ENCODE assay signal across 15 mouse cellular contexts in genomic region chr2:33220674-33221338, GRCm38 (mm10). TPM values are rescaled to one million over a fixed set of nuclear protein-coding genes. Genes with fewer than 3 reads are reported as not detected.
A peak's percentile ranks its signal among the peaks of the same experiment; 100 is the strongest.
DNase-seq lines count a peak whose midpoint lies in the region; ATAC-seq and TF ChIP-seq lines count a peak whose summit lies in the region.
"Had no signal": no experiment of that assay in that cellular context is flagged by ENCODE, and none has a peak within 500 bp of the region (broad histone marks: within the 10 kb centered on the region; RNA-seq: fewer than 3 reads in every experiment).

No protein-coding gene starts in this region.

- no peaks in the 10 kb centered on the region for H3K27me3 ChIP-seq in heart, embryonic 10.5 days (ENCODE audit: insufficient read depth, poor library complexity, severe bottlenecking)
- H3K27me3 ChIP-seq in limb, embryonic 15.5 days: no peaks in the 10 kb centered on the region
- H3K27me3 ChIP-seq in cerebellum, adult 2 months (ENCODE audit: control insufficient read depth, insufficient read depth, low read length): no peaks in the 10 kb centered on the region
- H3K27me3 ChIP-seq in neural tube, embryonic 15.5 days (replicated peaks): no peaks in the 10 kb centered on the region

- TF ChIP-seq CTCF in embryonic fibroblast, embryonic 13.5 days (IDR thresholded peaks at IDR 0.05; ENCODE audit: borderline replicate concordance, insufficient read depth, low read length): no peak
- TF ChIP-seq CTCF in cerebellum, adult 2 months (IDR thresholded peaks at IDR 0.05; ENCODE audit: borderline replicate concordance, insufficient read depth, low read depth, low read length): no peak

- no peaks in the 10 kb centered on the region for H3K9me3 ChIP-seq in heart, embryonic 10.5 days
- no peaks in the 10 kb centered on the region for H3K9me3 ChIP-seq in limb, embryonic 15.5 days
- no peaks in the 10 kb centered on the region for H3K9me3 ChIP-seq in neural tube, embryonic 15.5 days (replicated peaks)

- peaks cover 45% of the 10 kb centered on the region for H3K36me3 ChIP-seq in heart, embryonic 10.5 days
- peaks cover 18% of the 10 kb centered on the region for H3K36me3 ChIP-seq in limb, embryonic 15.5 days
- no peaks in the 10 kb centered on the region for H3K36me3 ChIP-seq in neural tube, embryonic 15.5 days

- peaks cover 73% of the 10 kb centered on the region for H3K4me1 ChIP-seq in heart, embryonic 10.5 days
- peaks cover 26% of the 10 kb centered on the region for H3K4me1 ChIP-seq in embryonic fibroblast, embryonic 13.5 days (ENCODE audit: control insufficient read depth, insufficient read depth, low read length)
- H3K4me1 ChIP-seq in limb, embryonic 15.5 days: peaks cover 64% of the 10 kb centered on the region
- H3K4me1 ChIP-seq in cerebellum, adult 2 months (ENCODE audit: control insufficient read depth, insufficient read depth, low read length): peaks cover 33% of the 10 kb centered on the region
- H3K4me1 ChIP-seq in neural tube, embryonic 15.5 days: peaks cover 39% of the 10 kb centered on the region

- no peak overlapping the region for H3K9ac ChIP-seq in limb, embryonic 15.5 days
- no peak overlapping the region for H3K9ac ChIP-seq in neural tube, embryonic 15.5 days (replicated peaks)
- H3K9ac ChIP-seq: forebrain, postnatal 0 days had no signal

- no peak for DNase-seq in heart, embryonic 10.5 days (ENCODE audit: low spot score)
- no peak for DNase-seq in heart, postnatal 36 days
- DNase-seq in kidney, postnatal 10 days: peak; percentile 67
- no peak for DNase-seq in cerebellum, adult 2 months
- DNase-seq in layer of hippocampus, adult 9-10 months (ENCODE audit: low spot score): no peak
- DNase-seq: adrenal gland, postnatal 36 days; forebrain, postnatal 0 days; heart, postnatal 4 days; lung, adult 2 months had no signal

- H3K4me2 ChIP-seq in limb, embryonic 15.5 days: no peak overlapping the region
- H3K4me2 ChIP-seq in neural tube, embryonic 15.5 days: no peak overlapping the region

- H3K27ac ChIP-seq in heart, embryonic 10.5 days: peak overlapping the region; percentile 5; the same call in 1 of the 2 replicates
- H3K27ac ChIP-seq in embryonic fibroblast, embryonic 13.5 days (ENCODE audit: insufficient read depth, low read length): peak overlapping the region; percentile 63
- 0 out of 2 replicates have a peak overlapping the region, but pooled peaks have one; percentile 3 for H3K27ac ChIP-seq in limb, embryonic 15.5 days
- no peak overlapping the region for H3K27ac ChIP-seq in cerebellum, adult 2 months (ENCODE audit: insufficient read depth, low read length)
- no peak overlapping the region for H3K27ac ChIP-seq in neural tube, embryonic 15.5 days (replicated peaks)

- ATAC-seq in limb, embryonic 15.5 days (ENCODE audit: insufficient number of reproducible peaks, low FRiP score, low TSS enrichment, low read depth): no peak
- ATAC-seq in neural tube, embryonic 15.5 days (ENCODE audit: low FRiP score): no peak
- ATAC-seq: activated CD4-positive, CD25-positive, alpha-beta regulatory T cell, adult 4 months; CD4-positive, CD25-positive, alpha-beta regulatory T cell, adult 4 months; forebrain, postnatal 0 days; inflammation-experienced regulatory T-cells, adult 6 months had no signal

- intact Hi-C loops in heart, postnatal 36 days (cut with DNase I): no loop called here

- WGBS in heart, embryonic 10.5 days: 86% methylated on average over 10 of the region's 10 CpGs
- WGBS in limb, embryonic 15.5 days: 57% methylated on average over 10 of the region's 10 CpGs
- 64% methylated on average over 10 of the region's 10 CpGs for WGBS in cerebellum, adult 2 months
- WGBS in neural tube, embryonic 15.5 days: 87% methylated on average over 10 of the region's 10 CpGs

- H3K4me3 ChIP-seq in heart, embryonic 10.5 days: no peak overlapping the region
- H3K4me3 ChIP-seq in embryonic fibroblast, embryonic 13.5 days (ENCODE audit: insufficient read depth, low read length): no peak overlapping the region
- H3K4me3 ChIP-seq in limb, embryonic 15.5 days: no peak overlapping the region
- H3K4me3 ChIP-seq in cerebellum, adult 2 months (replicated peaks; ENCODE audit: insufficient read depth, low read depth, low read length): no peak overlapping the region
- no peak overlapping the region for H3K4me3 ChIP-seq in neural tube, embryonic 15.5 days (replicated peaks)

- TF ChIP-seq POLR2A in embryonic fibroblast, embryonic 13.5 days (IDR thresholded peaks at IDR 0.05; ENCODE audit: low read depth, low read length): no peak
- no peak for TF ChIP-seq POLR2A in cerebellum, adult 2 months (IDR thresholded peaks at IDR 0.05; ENCODE audit: borderline replicate concordance, insufficient read depth, low read length)

RNA-seq across cellular contexts. Expression of gene Angptl2, which starts 4.9 kb away (rescaled TPM):
- 40.4 and 49.8 TPM in 2 replicates for polyA plus RNA-seq in heart, embryonic 10.5 days (2016; fragmentation: Nextera tagmentation; extraction: Ambion mirVana)
- 10 to 100 TPM; 51.2 to 67.0 TPM for total RNA-seq in heart, postnatal 36 days (2021)
- 116 and 161 TPM in 2 replicates for polyA plus RNA-seq in embryonic fibroblast, embryonic 13.5 days (2011; ENCODE audit: insufficient read length, low read depth, missing spikeins)
- polyA plus RNA-seq in limb, embryonic 15.5 days (2015; fragmentation: Nextera tagmentation; extraction: Ambion mirVana): 112 and 135 TPM in 2 replicates
- polyA plus RNA-seq in cerebellum, adult 2 months (2012; rRNA removed): 6.4 and 7.4 TPM in 2 replicates
- 12.0 and 18.0 TPM in 2 replicates for polyA plus RNA-seq in neural tube, embryonic 15.5 days (2015; fragmentation: Nextera tagmentation; extraction: Ambion mirVana)

Comparison
In these comparisons a context has a peak if more than half of its experiments do, and no peak if none do; other contexts are left out.
1. H3K27ac ChIP-seq: peak in heart, embryonic 10.5 days (single experiment), embryonic fibroblast, embryonic 13.5 days (single experiment) and limb, embryonic 15.5 days (single experiment); none in cerebellum, adult 2 months (single experiment) and neural tube, embryonic 15.5 days (single experiment).